In the genomic region with DNA sequence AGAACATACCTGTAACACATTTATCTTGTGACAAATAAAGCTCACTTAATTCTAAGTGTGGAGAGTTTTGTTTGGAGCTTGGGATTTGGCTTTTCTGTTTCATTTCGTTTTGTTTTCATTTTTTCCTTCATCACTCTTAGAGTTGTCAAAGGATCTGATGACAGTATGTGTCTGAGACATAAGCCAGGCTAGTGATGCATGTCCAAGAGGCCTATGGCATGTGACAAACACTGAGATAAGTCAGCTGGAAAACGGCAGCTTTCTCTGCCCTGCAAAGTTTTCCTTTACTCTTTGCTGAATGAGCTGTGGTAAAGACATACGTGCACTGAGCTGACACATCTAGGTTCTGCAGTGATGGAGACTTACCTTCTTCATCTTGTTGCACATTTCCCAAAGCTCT, we compare ENCODE assay signal across 21 mouse cellular contexts. TPM values are rescaled to one million over a fixed set of nuclear protein-coding genes. Genes with fewer than 3 reads are reported as not detected.
DNase-seq lines count a peak whose midpoint lies in the region; ATAC-seq and TF ChIP-seq lines count a peak whose summit lies in the region.
"Had no signal": no experiment of that assay in that cellular context is flagged by ENCODE, and none has a peak within 500 bp of the region (broad histone marks: within the 10 kb centered on the region; RNA-seq: fewer than 3 reads in every experiment).

No protein-coding gene starts in this region.

- H3K4me1 ChIP-seq in heart, embryonic 11.5 days (ENCODE audit: control insufficient read depth, insufficient read depth, low read length) = peaks cover 10% of the 10 kb centered on the region
- H3K4me1 ChIP-seq: hindbrain, embryonic 12.5 days; megakaryocyte, embryonic 14.5 days; midbrain, embryonic 15.5 days had no signal

- intact Hi-C loops in heart, postnatal 10 days (cut with DNase I) = no loop called here
- intact Hi-C loops in gastrocnemius, adult 2 months (cut with DNase I) = no loop called here

- no peak overlapping the region for H3K9ac ChIP-seq in heart, embryonic 11.5 days (ENCODE audit: low read depth, low read length)
- H3K9ac ChIP-seq: forebrain, embryonic 15.5 days; hindbrain, embryonic 12.5 days; midbrain, embryonic 15.5 days had no signal

- TF ChIP-seq CTCF in gastrocnemius, adult 2 months (IDR thresholded peaks at IDR 0.05) = no peak

- DNase-seq in embryo, embryonic 11 days = peak; percentile 1
- no peak for DNase-seq in embryo, embryonic 10 days (ENCODE audit: low spot score)
- DNase-seq in heart, postnatal 10 days = peak; percentile 63 to 67
- DNase-seq in lung, postnatal 36 days = peak; percentile 66
- DNase-seq in left cerebral cortex, adult 18-20 months (ENCODE audit: low spot score in 2 of 2) = no peak
- no peak for DNase-seq in gastrocnemius, adult 2 months
- DNase-seq: adrenal gland, adult 8-10 months; cerebellum, adult 9-10 months; kidney, adult 2 months; kidney, postnatal 10 days; left cerebral cortex, postnatal 4 days; liver; right cerebral cortex, postnatal 4 days; thymus, postnatal 4 days had no signal

- H3K27me3 ChIP-seq in heart, embryonic 11.5 days (ENCODE audit: control insufficient read depth, insufficient read depth, low read length) = peaks cover 18% of the 10 kb centered on the region
- H3K27me3 ChIP-seq: forebrain, embryonic 15.5 days; hindbrain, embryonic 12.5 days; midbrain, embryonic 15.5 days; Patski had no signal

- 0 out of 2 replicates have a peak overlapping the region, but pooled peaks have one; percentile 3 for H3K27ac ChIP-seq in heart, embryonic 11.5 days (ENCODE audit: low read depth, low read length)
- no peak overlapping the region for H3K27ac ChIP-seq in gastrocnemius, adult 2 months
- H3K27ac ChIP-seq: forebrain, embryonic 15.5 days; hindbrain, embryonic 12.5 days; midbrain, embryonic 15.5 days had no signal

- H3K9me3 ChIP-seq in heart, embryonic 11.5 days (replicated peaks; ENCODE audit: control insufficient read depth, low read length) = no peaks in the 10 kb centered on the region
- H3K9me3 ChIP-seq: forebrain, embryonic 15.5 days; hindbrain, embryonic 12.5 days; megakaryocyte, embryonic 14.5 days; midbrain, embryonic 15.5 days had no signal

- peak overlapping the region; percentile 11 for H3K4me2 ChIP-seq in heart, embryonic 11.5 days
- H3K4me2 ChIP-seq: forebrain, embryonic 15.5 days; hindbrain, embryonic 12.5 days; midbrain, embryonic 15.5 days had no signal

- ATAC-seq in heart, embryonic 11.5 days (replicated peaks; ENCODE audit: insufficient number of reproducible peaks, low FRiP score, low TSS enrichment) = peak; percentile 61; the same call in 1 of the 2 replicates
- no peak for ATAC-seq in inflammation-experienced regulatory T-cells, adult 6 months
- ATAC-seq: forebrain, embryonic 15.5 days; midbrain, embryonic 15.5 days; Patski had no signal

- no peak overlapping the region for H3K4me3 ChIP-seq in heart, embryonic 11.5 days (ENCODE audit: low read depth, low read length)
- no peak overlapping the region for H3K4me3 ChIP-seq in gastrocnemius, adult 2 months
- H3K4me3 ChIP-seq: forebrain, embryonic 15.5 days; hindbrain, embryonic 12.5 days; megakaryocyte, embryonic 14.5 days; midbrain, embryonic 15.5 days had no signal

- no peaks in the 10 kb centered on the region for H3K36me3 ChIP-seq in heart, embryonic 11.5 days (ENCODE audit: control insufficient read depth, insufficient read depth, low read length)
- H3K36me3 ChIP-seq: forebrain, embryonic 15.5 days; hindbrain, embryonic 12.5 days; midbrain, embryonic 15.5 days had no signal

- WGBS in heart, embryonic 11.5 days (ENCODE audit: insufficient replicate concordance) = 6% methylated on average over 3 of the region's 3 CpGs

RNA-seq across cellular contexts. Expression of a gene that starts 58.3 kb away (rescaled TPM):
- 21.0 and 21.7 TPM in 2 replicates for polyA plus RNA-seq in heart, embryonic 11.5 days (2014; fragmentation: Nextera tagmentation; extraction: Ambion mirVana)
- total RNA-seq in heart, postnatal 10 days (2021) = 10 to 100 TPM; 28.6 to 52.8 TPM
- total RNA-seq in left cerebral cortex, adult 18-20 months (2021) = 10 to 100 TPM; 30.9 to 34.4 TPM
- polyA plus RNA-seq in inflammation-experienced regulatory T-cells, adult 6 months (2017; shearing (Covaris generic)) = 10 to 100 TPM; 31.6 to 32.8 (median 32.4) TPM
- total RNA-seq in gastrocnemius, adult 2 months (2021) = 10 to 100 TPM; 90.3 to 94.4 TPM

Comparison
In these comparisons a context has a peak if more than half of its experiments do, and no peak if none do; other contexts are left out.
1. DNase-seq: peak in embryo, embryonic 11 days (single experiment), heart, postnatal 10 days (2 of 2) and lung, postnatal 36 days (single experiment); none in embryo, embryonic 10 days (single experiment), left cerebral cortex, adult 18-20 months (0 of 2) and gastrocnemius, adult 2 months (single experiment).